Mouse (Mus musculus) liver, embryonic 15.5 days (tissue): ENCODE measurements around the gene Nphs2. TPM values are rescaled to one million over a fixed set of nuclear protein-coding genes. Genes with fewer than 3 reads are reported as not detected.
"Not testable (repeated sequence)": the region's sequence is repeated elsewhere in the genome, so short reads cannot be mapped to it uniquely, and the experiment has no call there.

ENCODE experiments used
- ATAC-seq: fragments of 200-750 bp; cut with Nextera tagmentation; 2 replicates; pipeline ENCODE4 v1.8.0; 2017; ENCODE audit warnings: moderate number of reproducible peaks, mild to moderate bottlenecking, moderate library complexity; ENCODE audit not compliant: insufficient read depth
- H3K27ac ChIP-seq: fragments of 300-500 bp; sonication (generic); replicated peaks from 2 replicates; pipeline ENCODE4 v1.5.1; 2015; ENCODE audit warnings: mild to moderate bottlenecking, inconsistent platforms
- H3K27me3 ChIP-seq: fragments of 300-500 bp; sonication (generic); 2 replicates; pipeline ENCODE4 v1.6.1; 2015; ENCODE audit warnings: mild to moderate bottlenecking, inconsistent platforms
- H3K36me3 ChIP-seq: fragments of 300-500 bp; sonication (generic); replicated peaks from 2 replicates; pipeline ENCODE4 v1.6.1; 2015; ENCODE audit warnings: moderate library complexity, mild to moderate bottlenecking, inconsistent platforms
- H3K4me1 ChIP-seq: fragments of 300-500 bp; sonication (generic); replicated peaks from 2 replicates; pipeline ENCODE4 v1.6.1; 2015; ENCODE audit warnings: inconsistent platforms
- H3K4me2 ChIP-seq: fragments of 300-500 bp; sonication (generic); 2 replicates; pipeline ENCODE4 v1.6.1; 2015; ENCODE audit warnings: moderate library complexity, mild to moderate bottlenecking, inconsistent platforms
- H3K4me3 ChIP-seq: fragments of 300-500 bp; sonication (generic); replicated peaks from 2 replicates; pipeline ENCODE4 v1.5.1; 2015; ENCODE audit warnings: mild to moderate bottlenecking, inconsistent platforms
- H3K9ac ChIP-seq: fragments of 300-500 bp; sonication (generic); 2 replicates; pipeline ENCODE4 v1.6.1; 2015; ENCODE audit warnings: moderate library complexity, mild to moderate bottlenecking, inconsistent platforms
- H3K9me3 ChIP-seq: fragments of 300-500 bp; sonication (generic); replicated peaks from 2 replicates; pipeline ENCODE4 v1.6.1; 2016; ENCODE audit warnings: inconsistent platforms
- WGBS: fragments of 180-500 bp; shearing (Covaris S2); methylation state at CpG from one replicate; pipeline ENCODE4 v1.1.7; 2015; ENCODE audit warnings: mixed read lengths; ENCODE audit not compliant: insufficient replicate concordance; 5-methylcytosine and 5-hydroxymethylcytosine counted together
- polyA plus RNA-seq: library from polyadenylated mRNA; unstranded; fragments of >200 nt; fragmentation: Nextera tagmentation; extraction: Ambion mirVana; gene quantifications from 2 replicates; pipeline ENCODE4 v1.2.1, GENCODE M21; 2015

Gene Nphs2
- polyA plus RNA-seq, 1 experiment from 2014 or later = not detected

DNA sequence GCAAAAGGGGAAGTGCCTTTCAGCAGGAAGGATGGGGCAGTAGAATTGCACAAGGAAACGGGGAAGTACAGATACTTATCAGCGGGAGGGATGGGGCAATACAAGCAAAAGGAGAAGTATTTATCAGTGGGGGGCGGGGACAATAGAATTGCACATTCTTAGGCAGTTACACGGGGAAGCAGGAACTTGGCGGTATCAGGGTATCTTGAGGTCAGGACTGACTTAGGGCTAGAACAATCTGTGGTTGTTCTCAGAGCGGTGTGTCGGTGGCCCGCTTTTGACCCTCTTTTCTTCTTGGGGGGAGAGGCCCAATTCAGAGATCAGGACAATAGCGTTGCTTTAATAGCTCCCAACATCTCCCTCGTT lies 21.3 kb upstream of the Nphs2 start:
- ATAC-seq, H3K9me3 ChIP-seq: not testable (repeated sequence)
- 26% methylated on average over 10 of the region's 10 CpGs for WGBS

GRCm38 (mm10) chr1:156290016-156290415 lies 20.5 kb upstream of the Nphs2 start:
- no peak overlapping the region for H3K9ac ChIP-seq
- no peak overlapping the region for H3K4me3 ChIP-seq
- H3K27me3 ChIP-seq = no peaks in the 10 kb centered on the region
- no peak overlapping the region for H3K27ac ChIP-seq
- H3K4me2 ChIP-seq = no peak overlapping the region
- 73% methylated on average over 6 of the region's 6 CpGs for WGBS
- ATAC-seq = no peak
- no peaks in the 10 kb centered on the region for H3K9me3 ChIP-seq
- H3K36me3 ChIP-seq = no peaks in the 10 kb centered on the region
- H3K4me1 ChIP-seq = no peaks in the 10 kb centered on the region

More for the DNA sequence above, 21.3 kb upstream of the Nphs2 start:
- H3K9ac ChIP-seq, H3K27me3 ChIP-seq, H3K36me3 ChIP-seq, H3K4me3 ChIP-seq, H3K4me2 ChIP-seq, H3K4me1 ChIP-seq, H3K27ac ChIP-seq: not testable (repeated sequence)

DNA sequence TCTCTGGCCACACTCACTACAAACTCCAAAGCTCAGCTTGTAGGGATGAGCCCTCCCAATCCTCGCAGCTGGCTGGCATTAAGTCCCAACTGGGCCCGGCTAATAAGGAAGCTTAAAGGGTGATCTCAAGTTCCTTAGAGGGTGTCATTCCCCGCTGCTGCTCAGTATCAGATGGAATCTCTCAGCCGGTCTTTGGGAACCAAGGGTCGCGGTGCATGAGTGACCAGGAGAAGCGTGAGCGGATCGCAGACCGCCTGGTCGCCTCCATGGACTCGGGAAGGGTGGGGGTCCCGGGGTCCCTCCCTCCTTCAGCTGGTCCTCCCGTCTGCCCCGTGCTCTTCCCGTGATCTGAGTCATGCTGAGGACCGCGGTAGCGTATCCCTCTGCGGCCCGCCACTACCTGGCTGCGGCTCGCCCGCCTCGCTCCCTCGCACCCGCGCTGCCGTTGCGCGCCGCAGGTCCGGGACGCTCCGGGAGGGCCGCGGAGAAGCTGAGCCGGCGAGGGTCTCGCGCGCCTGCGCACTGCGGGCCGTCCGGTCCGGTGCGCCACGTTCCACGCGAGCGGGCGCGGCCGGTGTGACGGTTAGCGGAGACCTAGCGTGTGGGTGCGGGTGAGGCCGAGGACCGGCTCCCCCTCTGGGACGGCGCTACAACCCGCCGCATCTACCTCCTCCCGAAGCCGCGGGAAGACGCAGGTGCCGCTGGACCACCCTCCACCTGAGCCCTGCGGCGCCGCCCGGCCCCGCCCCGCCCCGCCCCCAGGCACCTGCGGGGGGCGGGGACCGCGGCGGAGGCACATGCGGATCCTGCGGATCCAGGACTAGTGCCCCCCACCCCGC lies 7.4 kb upstream of the Nphs2 start, which contains the start of gene Tdrd5:
Gene Tdrd5, minus strand, starts transcription at position 754 of the 839 bp plus-strand sequence.
- H3K27me3 ChIP-seq = peaks cover 59% of the 10 kb centered on the region
- peaks cover 7% of the 10 kb centered on the region for H3K4me1 ChIP-seq
- H3K36me3 ChIP-seq = no peaks in the 10 kb centered on the region
- no peak for ATAC-seq
- H3K9me3 ChIP-seq = no peaks in the 10 kb centered on the region
- 2% methylated on average over 85 of the region's 85 CpGs for WGBS
- no peak within 1 kb of the TSS for H3K9ac ChIP-seq
- peak within 1 kb of the TSS; percentile 54 for H3K4me3 ChIP-seq
- no peak within 1 kb of the TSS for H3K27ac ChIP-seq
- peak within 1 kb of the TSS; percentile 77 for H3K4me2 ChIP-seq

- Histone ChIP-seq H3K36me3 (no peaks in the 10 kb centered on the region), H3K27me3 (peaks cover 79% of the 10 kb centered on the region)
- no peak for ATAC-seq
Measured at GRCm38 (mm10) chr1:156308595-156308994, 1.9 kb upstream of the Nphs2 start.

DNA sequence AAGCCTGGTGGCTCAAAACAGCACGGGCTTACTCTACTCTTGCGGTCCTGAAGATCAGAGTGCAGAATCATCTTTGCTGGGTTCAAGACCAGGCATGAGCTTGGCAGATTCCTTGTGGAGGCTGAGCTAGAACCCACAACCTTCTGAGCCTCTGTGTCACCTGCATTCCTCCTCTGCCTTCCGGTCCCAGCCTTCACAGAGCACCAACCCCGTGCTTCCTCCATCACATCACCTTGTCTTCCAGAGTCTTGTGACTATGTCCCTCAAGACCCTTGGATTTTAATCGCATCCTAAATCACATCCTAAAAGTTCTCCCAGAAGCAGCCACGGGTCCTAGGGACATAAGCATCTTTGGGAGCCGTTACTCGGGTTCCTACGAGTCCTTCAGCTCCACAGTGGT lies 12.6 kb downstream of the Nphs2 start:
- no peak overlapping the region for H3K9ac ChIP-seq
- no peaks in the 10 kb centered on the region for H3K36me3 ChIP-seq
- H3K4me2 ChIP-seq = no peak overlapping the region
- WGBS = 63% methylated on average over 9 of the region's 9 CpGs
- no peak for ATAC-seq
- no peaks in the 10 kb centered on the region for H3K27me3 ChIP-seq
- no peaks in the 10 kb centered on the region for H3K9me3 ChIP-seq
- no peak overlapping the region for H3K4me3 ChIP-seq
- H3K27ac ChIP-seq = no peak overlapping the region
- H3K4me1 ChIP-seq = no peaks in the 10 kb centered on the region

More at GRCm38 (mm10) chr1:156308595-156308994, 1.9 kb upstream of the Nphs2 start:
- Histone ChIP-seq H3K9ac (no peak overlapping the region), H3K4me2 (no peak overlapping the region), H3K27ac (no peak overlapping the region), H3K4me1 (no peaks in the 10 kb centered on the region; the same call in 1 of the 2 replicates), H3K9me3 (no peaks in the 10 kb centered on the region), H3K4me3 (no peak overlapping the region)
- 16% methylated on average over 1 of the region's 1 CpGs for WGBS

GRCm38 (mm10) chr1:156340847-156341246 lies 30.3 kb downstream of the Nphs2 start:
- Histone ChIP-seq H3K4me1 (no peaks in the 10 kb centered on the region), H3K27ac (no peak overlapping the region), H3K9me3 (no peaks in the 10 kb centered on the region), H3K4me2 (no peak overlapping the region), H3K4me3 (no peak overlapping the region), H3K36me3 (no peaks in the 10 kb centered on the region), H3K27me3 (no peaks in the 10 kb centered on the region), H3K9ac (no peak overlapping the region)
- ATAC-seq = no peak
- WGBS = 52% methylated on average over 4 of the region's 4 CpGs

DNA sequence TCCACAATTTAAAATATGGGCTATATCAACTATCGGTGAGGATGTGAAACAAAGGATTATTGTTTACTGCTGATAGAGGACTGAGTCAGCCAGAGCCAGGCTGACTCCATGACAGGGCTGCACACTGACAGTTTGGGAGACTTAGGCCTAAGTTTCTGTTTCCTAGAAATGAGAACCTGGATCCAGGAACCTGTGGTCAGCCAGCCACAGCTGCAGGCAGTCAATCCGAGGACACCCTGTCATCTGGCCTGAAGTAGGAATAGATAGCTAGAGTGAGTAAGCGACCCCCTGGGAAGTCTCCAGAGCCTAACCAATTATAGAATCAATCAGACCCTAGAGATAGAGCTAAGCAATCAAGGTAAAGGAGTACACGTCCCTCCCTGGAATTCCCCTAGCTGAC lies 33.9 kb downstream of the Nphs2 start:
- no peaks in the 10 kb centered on the region for H3K4me1 ChIP-seq
- 52% methylated on average over 4 of the region's 4 CpGs for WGBS
- ATAC-seq = no peak
- no peaks in the 10 kb centered on the region for H3K36me3 ChIP-seq
- H3K9me3 ChIP-seq = no peaks in the 10 kb centered on the region
- H3K4me2 ChIP-seq = no peak overlapping the region
- H3K4me3 ChIP-seq = no peak overlapping the region
- no peak overlapping the region for H3K9ac ChIP-seq
- H3K27me3 ChIP-seq = no peaks in the 10 kb centered on the region
- no peak overlapping the region for H3K27ac ChIP-seq

GRCm38 (mm10) chr1:156345633-156346032 lies 35.1 kb downstream of the Nphs2 start:
- Histone ChIP-seq H3K4me2 (no peak overlapping the region), H3K27ac (no peak overlapping the region), H3K4me3 (no peak overlapping the region), H3K9me3 (no peaks in the 10 kb centered on the region), H3K9ac (no peak overlapping the region), H3K27me3 (no peaks in the 10 kb centered on the region), H3K36me3 (no peaks in the 10 kb centered on the region), H3K4me1 (no peaks in the 10 kb centered on the region)
- WGBS = 74% methylated on average over 4 of the region's 4 CpGs
- ATAC-seq = no peak

DNA sequence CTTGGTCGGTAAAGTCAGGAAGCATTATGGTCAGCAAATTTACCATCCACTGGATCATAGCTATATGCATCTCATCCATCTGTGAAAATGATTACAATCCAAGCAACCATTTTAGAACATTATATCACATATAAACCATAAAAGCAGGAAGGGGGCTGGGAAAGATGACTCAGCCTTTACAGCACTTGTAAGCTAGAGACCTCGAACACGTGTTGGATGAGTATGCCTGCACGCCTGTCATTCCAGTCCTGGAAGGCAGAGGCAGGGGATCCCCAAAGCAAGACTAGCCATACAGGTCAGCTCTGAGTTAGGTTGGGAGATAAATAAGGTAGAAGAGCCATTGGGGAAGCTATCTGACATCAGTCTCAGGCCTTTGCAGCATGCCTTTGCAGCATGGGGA lies 38.5 kb downstream of the Nphs2 start:
- no peaks in the 10 kb centered on the region for H3K36me3 ChIP-seq

DNA sequence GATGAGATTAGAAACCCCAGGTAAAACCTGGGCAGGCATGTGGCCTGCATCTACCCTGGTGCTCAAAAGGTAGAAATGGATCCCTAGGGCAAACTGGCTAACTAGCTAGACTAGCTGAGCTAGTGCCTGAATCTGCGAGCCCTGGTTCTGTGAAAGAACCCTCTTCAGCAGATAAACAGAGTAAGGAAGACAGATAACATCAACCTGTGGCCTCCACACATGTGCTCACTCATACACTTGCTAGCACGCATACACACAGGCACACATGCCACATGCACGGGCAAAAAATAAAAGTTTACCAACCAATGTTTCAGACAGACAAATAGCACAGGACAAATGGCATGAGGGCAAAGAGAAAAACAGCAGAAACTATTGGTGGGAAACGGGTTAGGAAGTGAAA lies 39.9 kb downstream of the Nphs2 start:
- WGBS = 56% methylated on average over 4 of the region's 4 CpGs
- no peak overlapping the region for H3K4me2 ChIP-seq

More for the DNA sequence above, 38.5 kb downstream of the Nphs2 start:
- no peaks in the 10 kb centered on the region for H3K4me1 ChIP-seq
- 55% methylated on average over 4 of the region's 4 CpGs for WGBS
- H3K9ac ChIP-seq = no peak overlapping the region
- H3K4me2 ChIP-seq = no peak overlapping the region
- H3K27ac ChIP-seq = no peak overlapping the region
- no peak for ATAC-seq
- no peaks in the 10 kb centered on the region for H3K27me3 ChIP-seq
- no peaks in the 10 kb centered on the region for H3K9me3 ChIP-seq
- H3K4me3 ChIP-seq = no peak overlapping the region

DNA sequence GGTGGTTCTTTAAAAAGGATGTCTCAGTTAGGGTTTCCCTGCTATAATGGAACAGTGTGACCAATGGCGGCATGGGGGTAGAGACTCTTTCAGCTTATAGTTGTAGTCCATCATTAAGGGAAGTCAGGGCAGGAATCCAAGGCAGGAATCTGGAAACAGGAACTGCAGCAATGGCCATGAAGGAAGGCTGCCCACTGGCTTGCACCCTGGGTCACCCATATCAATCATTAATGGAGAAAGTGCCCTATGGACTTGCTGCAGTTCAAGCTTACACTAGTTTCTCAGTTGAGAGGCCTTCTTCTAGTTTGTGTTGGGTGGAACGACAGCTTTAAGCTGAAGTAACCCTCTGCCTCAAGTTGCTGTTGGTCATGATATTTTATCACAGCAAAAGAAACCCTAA lies 41.9 kb downstream of the Nphs2 start:
- H3K4me3 ChIP-seq = no peak overlapping the region
- H3K27ac ChIP-seq = no peak overlapping the region
- WGBS = 66% methylated on average over 2 of the region's 2 CpGs
- H3K9me3 ChIP-seq = no peaks in the 10 kb centered on the region
- no peak overlapping the region for H3K4me2 ChIP-seq
- H3K4me1 ChIP-seq = no peaks in the 10 kb centered on the region
- H3K36me3 ChIP-seq = no peaks in the 10 kb centered on the region
- no peak for ATAC-seq
- no peak overlapping the region for H3K9ac ChIP-seq
- no peaks in the 10 kb centered on the region for H3K27me3 ChIP-seq

More for the DNA sequence above, 39.9 kb downstream of the Nphs2 start:
- H3K4me3 ChIP-seq = no peak overlapping the region
- no peak overlapping the region for H3K27ac ChIP-seq
- no peak overlapping the region for H3K9ac ChIP-seq
- ATAC-seq = no peak
- H3K4me1 ChIP-seq = no peaks in the 10 kb centered on the region
- no peaks in the 10 kb centered on the region for H3K27me3 ChIP-seq
- no peaks in the 10 kb centered on the region for H3K9me3 ChIP-seq
- H3K36me3 ChIP-seq = no peaks in the 10 kb centered on the region

- Histone ChIP-seq H3K9me3 (no peaks in the 10 kb centered on the region), H3K4me3 (no peak within 1 kb of the TSS), H3K27ac (no peak within 1 kb of the TSS), H3K4me2 (no peak within 1 kb of the TSS), H3K36me3 (no peaks in the 10 kb centered on the region), H3K4me1 (no peaks in the 10 kb centered on the region), H3K27me3 (no peaks in the 10 kb centered on the region), H3K9ac (no peak within 1 kb of the TSS)
- ATAC-seq = no peak
- 76% methylated on average over 8 of the region's 8 CpGs for WGBS
Measured at GRCm38 (mm10) chr1:156365740-156366139, 55.2 kb downstream of the Nphs2 start, which contains the start of gene Gm2000. Gene Gm2000, plus strand, starts transcription at chr1:156366040.
